Comparison of ENCODE assay signal across 31 mouse cellular contexts in genomic region chr10:78095221-78095620, GRCm38 (mm10). TPM values are rescaled to one million over a fixed set of nuclear protein-coding genes. Genes with fewer than 3 reads are reported as not detected.
"Had no signal": no experiment of that assay in that cellular context is flagged by ENCODE, and none has a peak within 500 bp of the region (broad histone marks: within the 10 kb centered on the region; RNA-seq: fewer than 3 reads in every experiment).

No protein-coding gene starts in this region.

- H3K9ac ChIP-seq: heart, embryonic 12.5 days; hindbrain, embryonic 13.5 days; hindbrain, embryonic 15.5 days; kidney, embryonic 15.5 days; limb, embryonic 13.5 days; limb, embryonic 15.5 days; liver, embryonic 12.5 days had no signal

- H3K9me3 ChIP-seq: heart, embryonic 10.5 days; hindbrain, embryonic 13.5 days; hindbrain, embryonic 15.5 days; kidney, embryonic 15.5 days; limb, embryonic 13.5 days; limb, embryonic 15.5 days; liver, embryonic 12.5 days had no signal

- H3K4me2 ChIP-seq: heart, embryonic 12.5 days; hindbrain, embryonic 13.5 days; hindbrain, embryonic 15.5 days; kidney, embryonic 15.5 days; limb, embryonic 13.5 days; limb, embryonic 15.5 days; liver, embryonic 12.5 days had no signal

- DNase-seq: gastrocnemius, adult 2 months; gastrocnemius, postnatal 10 days; gastrocnemius, postnatal 25 days; heart, postnatal 4 days; kidney, adult 11 months; kidney, adult 2 months; kidney, adult 9 months; layer of hippocampus, adult 9-11 months; layer of hippocampus, postnatal 36 days; left cerebral cortex, postnatal 4 days had no signal

- ATAC-seq: hindbrain, postnatal 0 days; intestine, embryonic 16.5 days; liver, embryonic 12.5 days had no signal

- H3K36me3 ChIP-seq: heart, embryonic 10.5 days; heart, embryonic 12.5 days; hindbrain, embryonic 13.5 days; hindbrain, embryonic 15.5 days; kidney, embryonic 15.5 days; limb, embryonic 13.5 days; limb, embryonic 15.5 days; liver, embryonic 12.5 days had no signal

- H3K4me1 ChIP-seq: hindbrain, embryonic 13.5 days; hindbrain, embryonic 15.5 days; limb, embryonic 13.5 days; limb, embryonic 15.5 days; liver, embryonic 12.5 days had no signal

- H3K4me3 ChIP-seq: gastrocnemius, adult 2 months; heart, embryonic 10.5 days; heart, embryonic 12.5 days; hindbrain, embryonic 13.5 days; hindbrain, embryonic 15.5 days; kidney, embryonic 15.5 days; limb, embryonic 13.5 days; limb, embryonic 15.5 days; liver, embryonic 12.5 days had no signal

- H3K27ac ChIP-seq: heart, embryonic 10.5 days; hindbrain, embryonic 13.5 days; hindbrain, embryonic 15.5 days; hindbrain, postnatal 0 days; kidney, embryonic 15.5 days; kidney, postnatal 0 days; limb, embryonic 13.5 days; limb, embryonic 15.5 days; liver, embryonic 12.5 days had no signal

- H3K27me3 ChIP-seq: hindbrain, embryonic 13.5 days; hindbrain, embryonic 15.5 days; kidney, embryonic 15.5 days; limb, embryonic 15.5 days had no signal

RNA-seq across cellular contexts. Expression of gene Aire, which starts 51.8 kb away (rescaled TPM):
- total RNA-seq: gastrocnemius, adult 2 months; gastrocnemius, postnatal 10 days; gastrocnemius, postnatal 25 days; gastrocnemius, postnatal 4 days; heart, adult 8-10 months; heart, postnatal 10 days; heart, postnatal 25 days; heart, postnatal 4 days; left cerebral cortex, postnatal 25 days; liver, adult 2 months had no signal
- polyA plus RNA-seq: heart, embryonic 12.5 days; liver, adult 2 months had no signal

RNA-seq across cellular contexts. Expression of gene Dnmt3l, which starts 53.5 kb away (rescaled TPM):
- total RNA-seq: gastrocnemius, adult 2 months; gastrocnemius, postnatal 10 days; gastrocnemius, postnatal 25 days; gastrocnemius, postnatal 4 days; heart, postnatal 10 days; heart, postnatal 4 days; left cerebral cortex, adult 18-20 months; left cerebral cortex, postnatal 25 days; left cerebral cortex, postnatal 4 days; liver, adult 2 months had no signal
- polyA plus RNA-seq: heart, embryonic 10.5 days; heart, embryonic 12.5 days; heart, embryonic 14.5 days; hindbrain, embryonic 11.5 days; hindbrain, embryonic 13.5 days; hindbrain, embryonic 15.5 days; limb, embryonic 11.5 days; liver, adult 2 months; liver, embryonic 12.5 days had no signal
